Mouse (Mus musculus): Measurements from ENCODE around the gene Gstm6.
A peak's percentile ranks its signal among the peaks of the same experiment; 100 is the strongest.
"Not testable (repeated sequence)": the region's sequence is repeated elsewhere in the genome, so short reads cannot be mapped to it uniquely, and the experiment has no call there.

The Gstm6 gene

DNA sequence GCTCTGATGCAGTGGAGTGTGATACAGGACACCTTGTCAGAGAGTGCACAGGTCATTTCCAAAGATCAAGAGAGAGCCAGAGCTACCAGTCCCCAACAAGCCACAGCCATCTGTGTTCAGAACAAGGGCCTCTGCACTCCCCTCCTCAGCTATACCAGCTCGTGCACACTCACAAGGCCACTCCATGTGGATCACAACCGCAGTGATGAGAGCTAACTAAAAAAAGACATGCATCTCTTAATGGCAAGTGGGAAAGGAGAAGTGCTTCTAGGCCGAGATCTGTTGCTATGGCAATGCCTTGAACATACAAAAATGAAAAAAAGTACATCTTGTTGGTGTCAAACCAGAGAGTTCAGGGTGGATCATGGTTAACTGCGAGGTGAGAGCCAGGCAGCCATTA, 3.7 kb downstream of the Gstm6 start:
- DNase-seq: no peak

DNA sequence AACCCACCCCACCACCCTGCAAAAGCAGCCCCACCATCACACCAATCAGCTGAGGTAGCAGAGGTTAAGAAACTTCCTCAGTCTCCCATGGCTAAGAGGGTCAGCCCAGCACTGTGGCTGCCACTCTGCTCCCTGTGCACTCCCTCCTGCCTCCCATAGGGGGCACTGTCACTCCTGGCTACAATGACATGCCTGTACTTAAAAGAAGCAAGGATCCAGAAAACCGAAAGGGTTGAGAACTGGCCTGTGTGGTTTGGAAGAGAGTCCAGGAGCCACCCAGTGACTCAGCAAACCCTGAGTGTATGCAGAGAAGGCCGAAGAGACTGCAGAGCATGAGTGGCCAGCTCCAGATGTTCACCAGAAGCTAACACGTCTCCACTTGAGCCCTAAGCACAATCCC, 4.1 kb downstream of the Gstm6 start:
- peak; percentile 22 for DNase-seq

DNA sequence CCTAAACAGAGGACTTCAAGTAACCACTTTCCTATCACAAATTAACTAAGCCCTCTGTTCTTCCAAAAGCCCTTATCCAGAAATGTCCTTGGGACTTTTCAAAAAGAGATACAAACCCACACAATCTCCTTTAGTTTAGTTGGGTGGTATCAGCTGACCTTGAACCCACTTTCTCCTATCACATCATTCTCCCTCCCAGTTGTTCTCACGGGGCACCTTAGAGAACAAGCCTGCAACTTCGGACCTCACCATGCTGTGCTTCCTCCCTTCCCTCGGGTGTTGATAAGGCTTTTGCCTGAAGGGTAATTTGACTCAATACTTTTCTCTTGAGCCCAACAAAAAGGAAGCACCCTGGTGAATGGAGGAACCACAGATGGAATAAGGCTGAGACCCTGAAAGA, 7.7 kb downstream of the Gstm6 start:
- DNase-seq: no peak

DNA sequence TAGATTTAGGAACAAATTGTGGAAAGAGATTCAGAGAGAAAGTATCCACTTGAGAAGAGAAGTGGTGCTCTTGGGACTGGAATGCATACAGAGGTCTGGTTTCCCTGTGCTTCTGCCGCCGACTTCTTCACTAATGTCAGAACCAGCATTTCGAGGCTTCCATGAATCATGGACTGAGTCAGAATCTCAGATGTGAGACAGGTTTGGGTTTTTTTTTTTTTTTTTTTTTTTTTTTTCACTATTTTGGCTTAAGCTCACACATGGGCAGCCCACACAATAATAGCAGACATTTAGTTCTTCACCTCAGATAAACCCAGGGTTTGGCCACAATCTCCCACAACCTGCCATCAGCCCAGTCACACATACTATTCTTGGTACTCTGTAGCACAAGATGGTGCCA, 8.3 kb downstream of the Gstm6 start:
- no peak for DNase-seq

DNA sequence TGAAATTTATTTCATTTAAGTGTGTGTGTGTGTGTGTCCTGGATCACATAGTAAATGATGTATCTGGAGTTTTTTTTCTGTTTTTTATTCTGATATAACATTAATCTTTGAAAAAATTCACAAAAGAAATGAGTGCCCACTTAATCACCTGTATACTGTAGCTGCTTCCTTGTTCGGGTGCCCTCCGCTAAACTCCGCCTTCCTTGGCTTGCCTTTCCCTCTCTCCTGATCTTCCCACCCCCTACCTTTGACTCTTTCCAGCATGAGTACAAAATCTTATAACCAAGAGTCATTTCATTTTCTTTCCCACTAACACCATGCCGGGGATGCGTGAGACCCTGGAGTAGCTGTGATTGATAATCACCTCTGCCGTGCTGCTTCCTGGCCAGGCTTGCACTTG, 11.4 kb downstream of the Gstm6 start:
- no peak for DNase-seq

GRCm38 (mm10) chr3:107931670-107932069, 11.9 kb downstream of the Gstm6 start, which contains the start of gene Gstm7:
TSS of gene Gstm7 (minus strand) at chr3:107931817.
- DNase-seq: peak; percentile 90

GRCm38 (mm10) chr3:107931134-107931533, 12.4 kb downstream of the Gstm6 start:
- DNase-seq: no peak

DNA sequence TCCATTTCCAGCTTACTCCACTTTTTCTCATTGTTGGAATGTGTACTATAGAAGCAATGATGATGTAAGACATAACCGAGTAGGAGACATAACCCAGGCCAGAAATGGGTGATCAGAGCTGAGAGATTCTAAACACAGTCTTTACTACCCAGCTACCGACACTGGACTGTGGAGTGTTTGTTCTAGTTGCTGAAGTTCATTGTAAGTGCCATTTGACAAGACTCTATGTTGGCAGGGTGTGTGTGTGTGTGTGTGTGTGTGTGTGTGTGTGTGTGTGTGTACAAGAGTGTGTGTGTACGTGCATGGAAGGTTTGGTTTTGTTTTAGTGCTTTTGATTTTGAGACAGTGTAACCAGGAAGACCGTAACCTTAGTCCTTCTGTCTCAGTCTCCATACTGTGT, 13.8 kb downstream of the Gstm6 start:
- DNase-seq: no peak

GRCm38 (mm10) chr3:107929243-107929642, 14.3 kb downstream of the Gstm6 start:
- DNase-seq: no peak

- DNase-seq: no peak
These were observed 14.9 kb downstream of the Gstm6 start for GRCm38 (mm10) chr3:107928691-107929090.

GRCm38 (mm10) chr3:107927841-107928240, 15.7 kb downstream of the Gstm6 start:
- DNase-seq: no peak

- no peak for DNase-seq
These were observed 18.2 kb downstream of the Gstm6 start for GRCm38 (mm10) chr3:107925335-107925734.

GRCm38 (mm10) chr3:107920348-107920747, 23.2 kb downstream of the Gstm6 start:
- no peak for DNase-seq

GRCm38 (mm10) chr3:107917783-107918408, 25.7 kb downstream of the Gstm6 start:
- peak; percentile 42 for DNase-seq

DNA sequence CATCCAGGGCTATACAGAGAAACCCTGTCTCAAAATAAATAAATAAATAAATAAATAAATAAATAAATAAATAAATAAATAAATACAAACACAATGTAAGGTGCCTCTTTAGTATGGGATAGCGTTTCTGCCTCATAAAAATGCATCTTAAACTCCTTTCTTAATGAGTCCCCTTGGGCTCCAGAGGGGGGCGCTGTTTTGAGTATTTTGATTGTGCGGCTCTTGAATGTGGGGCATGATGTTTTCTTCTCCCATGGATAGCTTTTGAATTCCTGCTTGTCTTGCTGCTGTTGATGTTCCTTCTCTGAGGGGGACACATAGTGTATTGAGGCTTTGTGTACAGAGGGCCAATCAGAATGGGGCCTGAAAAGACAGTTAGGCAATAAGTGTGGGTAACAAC, 26.5 kb downstream of the Gstm6 start:
- DNase-seq: no peak

- no peak for DNase-seq
These were observed 26.9 kb downstream of the Gstm6 start for GRCm38 (mm10) chr3:107916674-107917073.

DNA sequence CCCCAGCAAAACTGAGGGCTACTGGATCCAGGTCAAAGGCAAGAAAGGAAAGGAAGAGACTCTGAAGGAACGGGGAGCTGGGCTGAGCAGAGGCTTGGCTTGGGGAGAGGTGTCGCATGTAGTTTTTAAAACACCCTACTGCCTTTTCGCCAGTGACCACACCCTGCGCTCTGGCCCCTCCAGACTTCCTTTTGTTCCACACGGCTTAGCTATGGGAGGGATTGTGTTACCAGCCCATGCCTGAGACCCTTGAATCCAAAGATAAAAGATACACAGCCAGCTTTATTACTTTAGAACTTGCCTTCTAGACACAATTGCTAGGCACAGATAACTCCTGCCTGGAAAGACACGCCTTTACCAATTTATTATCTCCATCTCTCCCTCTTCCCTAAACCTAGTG, 37.6 kb downstream of the Gstm6 start:
- DNase-seq: no peak

- DNase-seq: no peak
These were observed 42.4 kb downstream of the Gstm6 start for GRCm38 (mm10) chr3:107900955-107901673.

DNA sequence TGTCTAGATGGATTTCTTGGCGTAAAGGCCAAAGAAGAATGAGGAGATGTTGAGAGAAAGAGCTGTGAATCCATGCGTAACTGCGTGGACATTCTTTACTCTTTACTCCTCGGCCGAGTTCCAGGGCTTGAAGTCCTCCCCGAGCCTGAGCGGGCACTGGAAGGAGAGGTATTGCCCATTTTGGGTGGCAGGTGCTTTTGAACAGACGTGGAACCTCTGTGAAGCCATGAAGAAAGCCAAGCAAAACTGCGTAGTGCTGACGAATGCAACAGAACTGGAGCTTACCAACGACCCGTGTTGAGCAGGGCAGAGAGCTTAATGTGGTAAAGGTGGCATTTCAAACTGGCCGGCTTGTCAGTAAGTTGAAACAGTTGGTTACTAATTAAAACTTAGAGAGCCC, 44.9 kb downstream of the Gstm6 start:
- no peak for DNase-seq

- peak; percentile 76 for DNase-seq
These were observed 47.6 kb downstream of the Gstm6 start, which contains the start of gene Gstm5 for GRCm38 (mm10) chr3:107895720-107896569. TSS of gene Gstm5 (plus strand) at chr3:107895821.

- no peak for DNase-seq
These were observed 48.3 kb downstream of the Gstm6 start for GRCm38 (mm10) chr3:107895194-107895719.

GRCm38 (mm10) chr3:107889236-107889635, 54.3 kb downstream of the Gstm6 start:
- not testable (repeated sequence) for DNase-seq

Measured in cerebellum, adult 11 months (tissue).